Mouse (Mus musculus) forelimb bud, embryonic 11.5 days (tissue): ENCODE measurements around the gene Btrc.

Experiments
- DNase-seq: peaks from one replicate; pipeline ENCODE4 v3.0.0-alpha.2; 2012; ENCODE audit warnings: low read depth, low spot score

The Btrc gene

DNA sequence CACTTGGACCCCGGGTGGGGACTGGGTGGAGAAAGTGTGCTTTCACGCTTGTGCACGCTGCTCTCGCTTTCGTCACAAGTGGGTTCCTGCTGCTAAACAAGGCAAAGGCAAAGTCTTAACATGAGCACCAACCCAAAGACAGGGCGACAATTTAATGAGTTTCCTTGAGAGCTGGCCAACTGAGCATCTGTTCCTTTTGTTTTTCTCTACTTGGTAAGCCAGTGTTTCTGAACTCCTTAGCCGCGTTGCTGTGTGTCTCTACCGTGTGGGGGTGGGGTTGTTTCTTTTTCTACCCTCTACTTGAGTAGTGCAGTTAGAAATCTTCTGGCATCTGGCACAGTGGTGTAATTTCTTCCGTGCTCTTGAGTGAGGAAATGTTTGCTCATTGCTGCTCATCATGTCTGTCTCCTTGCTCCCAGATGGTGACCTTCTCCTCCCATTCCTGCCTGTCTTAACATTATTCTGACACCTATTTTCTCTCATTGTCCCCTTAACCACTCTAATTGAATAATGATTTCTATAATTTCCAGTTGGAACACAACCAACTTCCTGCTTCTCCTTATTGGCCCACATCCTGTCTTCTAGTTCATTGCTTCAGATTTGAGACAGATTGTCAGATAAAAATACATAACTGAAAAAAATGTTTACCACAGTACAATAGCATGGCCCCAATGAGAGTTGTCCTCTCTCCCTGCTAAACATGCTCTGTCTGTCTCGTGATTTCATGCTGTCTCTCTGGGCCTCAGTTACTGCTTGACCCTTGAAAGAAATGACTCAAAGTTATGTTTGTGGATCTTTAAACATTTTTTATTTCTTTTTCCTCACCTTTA, 109.4 kb downstream of the Btrc start:
- DNase-seq = no peak

DNA sequence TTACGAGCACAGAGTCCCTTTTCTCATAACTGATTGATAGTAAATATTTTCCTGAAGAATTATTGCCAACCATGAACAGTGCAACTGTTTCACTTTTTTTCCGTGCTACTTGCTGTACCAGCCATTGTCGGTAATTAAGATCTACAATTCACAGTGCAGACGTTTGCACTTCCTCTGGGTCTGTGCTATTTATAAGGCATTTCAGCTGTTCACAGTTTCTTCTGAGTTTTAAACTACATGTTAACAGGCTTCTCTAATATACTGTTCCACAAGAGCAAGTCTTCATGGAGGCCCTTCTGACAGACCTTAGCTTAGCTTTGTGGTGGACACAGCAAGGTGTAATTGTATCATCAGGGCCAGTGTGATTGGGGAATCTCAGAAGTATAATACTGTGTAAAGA, 111.2 kb downstream of the Btrc start:
- DNase-seq = no peak

DNA sequence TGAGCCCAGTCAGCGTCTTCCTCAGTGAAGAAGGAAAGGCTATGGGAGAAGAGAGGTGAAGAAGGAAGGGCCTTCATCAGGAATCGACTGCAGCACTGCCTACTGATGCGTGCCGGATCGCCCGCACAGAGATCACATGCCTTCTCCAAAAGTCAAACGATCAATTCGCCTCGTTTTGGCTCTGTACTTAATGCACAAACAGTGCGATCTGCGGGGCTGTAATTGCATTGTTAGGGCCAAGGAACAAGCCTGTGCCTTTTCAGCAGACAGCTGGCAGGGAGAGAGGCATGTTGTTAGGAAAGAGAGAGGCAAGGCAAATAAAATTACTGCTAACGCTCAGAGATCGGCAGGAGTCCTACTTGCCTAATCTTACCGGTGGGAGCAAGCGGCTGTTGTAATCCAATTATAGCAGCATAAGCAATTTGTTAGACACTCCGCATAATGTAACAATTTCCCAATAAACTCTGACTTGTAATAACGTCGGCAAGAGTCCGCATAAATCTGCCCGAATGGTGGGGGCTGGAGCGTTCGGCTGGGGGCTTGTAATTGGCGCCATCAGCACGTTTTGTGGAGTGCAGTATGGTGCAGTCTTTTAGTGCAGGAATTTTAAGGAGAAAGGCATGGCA, 112.5 kb downstream of the Btrc start:
- peak; percentile 62 for DNase-seq

- DNase-seq = no peak
Measured at GRCm38 (mm10) chr19:45479548-45479947, 116.0 kb downstream of the Btrc start.

- no peak for DNase-seq
Measured at GRCm38 (mm10) chr19:45480490-45480889, 117.0 kb downstream of the Btrc start.

- no peak for DNase-seq
Measured at GRCm38 (mm10) chr19:45480951-45481350, 117.4 kb downstream of the Btrc start.

DNA sequence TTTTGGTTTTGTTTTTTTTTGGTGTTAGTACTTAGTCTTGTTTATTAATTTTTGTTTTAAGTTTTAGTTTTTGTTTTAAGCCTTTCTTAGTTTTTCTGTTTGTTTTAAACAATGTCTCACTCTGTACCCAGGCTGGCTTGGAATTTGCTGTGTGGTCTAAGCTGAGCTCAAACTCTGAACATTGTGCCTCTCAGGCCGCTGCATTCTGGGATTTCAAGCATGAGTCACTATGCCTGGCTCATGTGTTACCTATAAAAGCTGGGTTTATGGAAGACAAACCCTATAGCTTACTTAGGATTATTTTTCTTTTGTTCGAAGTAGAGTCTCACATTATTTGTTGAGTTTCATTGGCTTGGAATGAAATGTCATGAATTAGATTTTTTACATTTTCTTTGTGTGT, 119.9 kb downstream of the Btrc start:
- no peak for DNase-seq

- no peak for DNase-seq
Measured at GRCm38 (mm10) chr19:45486206-45486991, 122.9 kb downstream of the Btrc start.

DNA sequence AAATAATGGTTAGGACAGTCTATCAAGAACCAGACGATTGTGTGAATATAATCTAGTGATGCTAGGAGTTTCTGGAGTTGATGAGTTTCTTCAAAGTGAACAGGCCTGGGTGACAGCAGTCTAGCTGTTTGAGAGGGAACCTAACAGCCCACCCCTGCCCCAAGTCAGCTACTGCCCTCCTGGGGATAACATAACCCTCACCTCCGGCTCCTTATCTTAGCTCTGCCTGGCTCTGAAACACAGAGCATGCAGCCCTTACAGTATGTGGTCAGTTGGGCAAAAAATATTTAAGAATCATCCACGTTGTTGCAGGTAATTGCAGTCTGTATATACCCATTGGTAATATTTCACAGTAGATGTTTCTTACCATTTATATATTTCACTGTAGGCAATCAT, 123.5 kb downstream of the Btrc start:
- no peak for DNase-seq

- no peak for DNase-seq
Measured at GRCm38 (mm10) chr19:45489961-45490360, 126.4 kb downstream of the Btrc start.

DNA sequence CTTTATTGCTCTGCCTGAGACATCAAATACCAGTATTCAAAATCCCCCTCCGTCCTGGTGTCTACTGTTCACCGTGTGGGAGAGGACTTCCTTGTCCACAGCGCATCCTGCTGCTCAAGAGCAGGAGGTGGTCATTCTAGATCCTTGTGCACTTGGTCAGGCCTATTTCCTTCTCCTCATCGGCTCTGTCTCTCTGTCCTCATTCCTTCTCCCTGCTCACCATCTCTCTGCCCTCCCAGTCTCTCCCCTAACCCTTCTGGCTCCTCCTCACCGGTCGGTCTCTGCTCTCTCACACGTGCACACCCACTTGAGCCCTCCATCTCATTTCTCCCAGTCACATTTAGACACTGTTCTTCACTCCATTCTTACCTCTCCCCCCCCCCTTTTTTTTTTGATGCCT, 127.7 kb downstream of the Btrc start:
- DNase-seq = no peak

DNA sequence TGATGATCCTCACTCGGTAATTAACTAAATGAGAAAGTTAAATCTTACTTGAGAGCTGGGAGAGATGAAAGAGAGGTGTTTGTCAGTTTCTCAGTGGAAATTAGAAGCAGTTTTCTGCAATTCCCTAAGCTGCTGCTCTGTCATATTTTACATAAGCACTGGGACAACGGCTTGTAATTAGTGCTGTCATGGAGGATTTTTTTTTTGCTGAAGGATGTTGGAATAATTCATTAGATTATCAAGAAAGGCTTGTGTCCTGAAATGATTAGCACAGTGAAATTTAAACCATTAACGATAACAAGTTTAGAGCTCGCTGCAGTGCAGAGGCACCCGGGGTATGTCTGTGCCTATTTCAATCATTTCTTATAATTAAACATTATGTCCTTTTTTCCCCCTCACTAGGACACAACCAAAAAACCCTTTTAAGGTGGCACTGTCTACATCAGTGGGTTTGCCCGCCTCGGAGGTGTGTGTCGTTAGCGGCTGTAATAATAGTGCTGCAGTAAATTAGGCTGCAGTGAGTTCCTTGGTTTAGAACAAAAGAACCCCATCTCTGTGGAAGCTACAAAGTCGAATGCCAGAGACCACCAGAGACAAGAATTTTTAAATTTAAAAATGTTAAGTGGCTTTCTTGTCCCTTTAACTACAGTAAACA, 130.7 kb downstream of the Btrc start:
- DNase-seq = no peak

DNA sequence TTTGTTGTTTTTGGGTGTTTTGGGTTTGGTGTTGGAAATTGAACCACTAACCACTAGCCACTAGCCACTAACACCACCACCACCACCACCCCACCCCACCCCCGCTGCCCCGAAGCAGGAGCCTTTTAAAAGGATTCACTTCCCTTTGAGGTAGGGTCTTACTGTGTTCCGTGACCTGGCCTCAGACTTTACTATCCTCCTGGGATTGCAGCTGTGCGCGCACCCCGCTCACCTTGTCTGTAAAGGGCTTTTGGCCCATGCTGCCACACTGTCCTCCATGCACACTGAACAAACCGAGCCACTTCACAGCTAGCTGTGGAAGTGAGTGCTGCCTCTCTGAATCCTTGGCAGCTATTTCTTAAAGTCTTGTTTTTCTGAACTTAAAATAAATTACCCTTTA, 141.9 kb downstream of the Btrc start:
- no peak for DNase-seq

DNA sequence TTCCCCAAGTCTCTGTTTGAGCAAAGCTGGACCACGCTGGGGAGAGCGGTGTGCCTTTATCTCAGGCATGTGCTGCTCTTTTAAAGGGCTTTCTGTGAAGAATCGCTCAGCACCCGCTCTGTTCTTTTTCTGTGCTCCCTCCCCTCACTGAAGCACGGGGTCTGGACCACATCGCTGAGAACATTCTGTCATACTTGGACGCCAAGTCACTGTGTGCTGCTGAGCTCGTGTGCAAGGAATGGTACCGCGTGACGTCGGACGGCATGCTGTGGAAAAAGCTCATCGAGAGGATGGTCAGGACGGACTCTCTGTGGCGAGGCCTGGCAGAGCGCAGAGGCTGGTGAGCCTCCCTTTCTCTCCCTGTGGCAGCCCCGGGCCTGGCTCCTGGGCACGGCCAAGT, 144.0 kb downstream of the Btrc start:
- DNase-seq = no peak

GRCm38 (mm10) chr19:45510680-45511079, 147.1 kb downstream of the Btrc start:
- DNase-seq = no peak

DNA sequence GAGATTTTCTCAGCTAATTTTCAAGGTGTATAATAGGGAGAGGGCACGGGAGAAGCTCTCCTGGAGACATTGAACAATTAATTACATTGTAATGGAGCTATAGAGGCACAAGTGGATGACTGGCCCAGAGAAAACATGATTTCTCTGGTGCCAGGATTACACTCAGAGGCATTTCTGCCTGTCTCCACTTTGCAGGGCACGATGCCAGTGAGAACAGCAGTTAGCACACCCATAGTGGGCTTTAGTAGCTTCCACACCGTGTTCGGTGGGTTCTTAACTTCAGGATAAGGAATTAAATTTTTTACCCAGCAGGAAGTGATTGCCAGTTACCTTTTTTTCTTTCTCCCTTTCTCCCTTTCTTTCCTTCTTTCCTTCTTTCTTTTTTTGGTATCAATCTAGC, 147.9 kb downstream of the Btrc start:
- DNase-seq = no peak

DNA sequence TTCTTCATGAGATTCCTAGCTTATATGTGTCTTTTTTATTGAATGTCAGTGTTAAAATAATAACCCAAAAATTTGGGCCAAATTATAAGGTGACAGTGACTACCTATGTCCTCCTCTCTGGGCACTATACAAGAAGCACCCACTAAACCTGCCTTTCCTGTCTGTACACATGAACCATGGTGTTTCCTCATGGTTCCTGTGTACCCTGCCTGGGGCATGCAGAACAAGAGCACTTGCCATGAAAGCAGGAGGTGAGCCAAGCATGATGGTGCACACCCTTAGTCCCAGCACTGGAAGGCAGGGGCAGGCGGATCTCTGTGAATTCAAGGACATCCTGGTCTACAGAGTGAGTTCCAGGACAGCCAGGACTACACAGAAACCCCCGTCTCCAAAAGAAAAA, 151.8 kb downstream of the Btrc start:
- no peak for DNase-seq

GRCm38 (mm10) chr19:45516264-45516663, 152.7 kb downstream of the Btrc start:
- DNase-seq = no peak

DNA sequence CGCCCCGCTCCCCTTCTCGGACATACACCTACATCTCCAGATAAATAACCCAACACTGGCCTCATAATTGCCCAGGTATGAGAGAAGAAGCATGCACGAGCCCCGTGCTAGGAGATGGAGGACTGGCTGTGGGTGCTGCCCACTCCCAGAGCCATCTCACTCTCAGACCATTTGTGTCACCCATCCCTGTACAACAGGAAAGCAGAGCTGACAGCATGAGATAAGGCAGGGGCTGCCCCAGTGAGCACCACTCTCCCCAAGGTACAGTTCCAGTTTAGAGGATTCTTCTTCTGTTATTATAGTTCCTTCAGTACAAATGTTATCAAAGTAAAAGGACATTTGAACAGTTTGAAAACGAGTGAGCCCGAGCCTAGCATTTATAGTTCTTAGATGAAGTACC, 163.8 kb downstream of the Btrc start:
- no peak for DNase-seq

- no peak for DNase-seq
Measured at GRCm38 (mm10) chr19:45527931-45528534, 164.5 kb downstream of the Btrc start.

DNA sequence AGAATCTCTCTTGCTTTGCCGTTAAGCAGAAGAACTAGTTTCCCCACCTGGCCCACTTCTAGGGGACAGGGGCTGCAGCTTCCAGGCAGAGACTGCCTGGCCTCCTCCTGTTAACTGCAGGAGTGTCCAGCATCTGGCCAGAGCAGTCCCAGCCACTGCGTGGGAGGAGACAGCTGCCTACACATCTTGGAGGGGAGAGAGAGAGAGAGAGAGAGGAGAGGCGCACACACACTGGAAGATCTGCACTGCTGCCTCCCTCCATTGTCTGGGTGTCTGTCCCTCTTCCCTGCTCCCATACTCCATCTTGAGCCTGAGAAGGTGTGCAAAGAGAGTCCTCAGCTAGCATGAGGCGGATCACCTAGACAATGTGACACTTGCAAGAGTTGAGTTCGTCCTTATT, 165.8 kb downstream of the Btrc start:
- no peak for DNase-seq
